Mouse (Mus musculus): ENCODE measurements around the gene Des. TPM values are rescaled to one million over a fixed set of nuclear protein-coding genes. Genes with fewer than 3 reads are reported as not detected.
A peak's percentile ranks its signal among the peaks of the same experiment; 100 is the strongest.

Des gene
- polyA plus RNA-seq, 1 experiment from 2014 or later = 1.7 TPM

DNA sequence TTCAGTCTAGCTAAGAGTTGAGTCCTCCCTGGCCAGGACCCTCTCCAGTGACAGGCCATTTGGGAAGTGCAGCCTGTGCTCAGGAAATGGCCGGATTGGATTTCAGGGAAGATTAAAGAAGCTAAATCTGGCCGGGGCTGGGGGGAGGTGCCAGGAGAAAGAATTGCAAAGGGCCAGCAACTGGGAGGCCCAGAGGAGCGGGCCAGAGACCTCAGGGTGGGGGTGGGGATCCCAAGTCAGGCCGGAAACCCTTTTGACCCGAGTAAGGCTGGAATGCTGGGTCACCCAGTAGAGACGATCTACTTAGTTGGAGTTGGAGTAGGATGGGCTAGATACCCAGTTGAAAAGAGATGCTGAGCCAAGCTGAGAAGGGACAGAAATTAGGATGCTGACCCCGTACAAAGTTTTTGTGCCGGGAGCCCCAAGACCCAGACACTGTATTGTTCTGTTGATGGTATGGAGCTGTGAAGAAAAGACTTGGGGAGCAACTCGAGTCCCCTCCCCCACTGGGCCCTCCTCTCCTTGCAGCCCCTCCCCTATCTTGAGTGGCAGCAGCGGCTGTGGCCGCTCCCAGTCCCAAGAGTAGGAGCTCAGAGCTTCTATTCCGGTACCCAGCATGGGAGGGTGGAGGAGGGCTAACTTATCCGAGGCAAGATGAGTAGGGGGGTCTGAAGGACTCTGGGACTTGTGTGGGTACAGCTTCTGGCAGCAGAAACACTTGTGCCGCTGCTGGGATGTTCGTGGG lies 15.7 kb upstream of the Des start:
- WGBS = 9% methylated on average over 15 of the region's 15 CpGs
- H3K27ac ChIP-seq = no peak overlapping the region
- no peaks in the 10 kb centered on the region for H3K27me3 ChIP-seq (ENCODE audit: control insufficient read depth, insufficient read depth, low read length)
- peak; percentile 35; the same call in 1 of the 2 replicates for ATAC-seq (ENCODE audit: low FRiP score)
- H3K4me3 ChIP-seq (replicated peaks; ENCODE audit: low read length) = no peak overlapping the region
- peak; percentile 26 for DNase-seq (ENCODE audit: low spot score)
- no peak overlapping the region for H3K4me2 ChIP-seq (replicated peaks)
- H3K36me3 ChIP-seq (replicated peaks; ENCODE audit: control insufficient read depth, insufficient read depth) = no peaks in the 10 kb centered on the region
- H3K4me1 ChIP-seq (replicated peaks; ENCODE audit: control insufficient read depth, insufficient read depth, low read length) = peaks cover 11% of the 10 kb centered on the region
- H3K9me3 ChIP-seq (ENCODE audit: control insufficient read depth, low read length) = no peaks in the 10 kb centered on the region
- H3K9ac ChIP-seq = no peak overlapping the region

DNA sequence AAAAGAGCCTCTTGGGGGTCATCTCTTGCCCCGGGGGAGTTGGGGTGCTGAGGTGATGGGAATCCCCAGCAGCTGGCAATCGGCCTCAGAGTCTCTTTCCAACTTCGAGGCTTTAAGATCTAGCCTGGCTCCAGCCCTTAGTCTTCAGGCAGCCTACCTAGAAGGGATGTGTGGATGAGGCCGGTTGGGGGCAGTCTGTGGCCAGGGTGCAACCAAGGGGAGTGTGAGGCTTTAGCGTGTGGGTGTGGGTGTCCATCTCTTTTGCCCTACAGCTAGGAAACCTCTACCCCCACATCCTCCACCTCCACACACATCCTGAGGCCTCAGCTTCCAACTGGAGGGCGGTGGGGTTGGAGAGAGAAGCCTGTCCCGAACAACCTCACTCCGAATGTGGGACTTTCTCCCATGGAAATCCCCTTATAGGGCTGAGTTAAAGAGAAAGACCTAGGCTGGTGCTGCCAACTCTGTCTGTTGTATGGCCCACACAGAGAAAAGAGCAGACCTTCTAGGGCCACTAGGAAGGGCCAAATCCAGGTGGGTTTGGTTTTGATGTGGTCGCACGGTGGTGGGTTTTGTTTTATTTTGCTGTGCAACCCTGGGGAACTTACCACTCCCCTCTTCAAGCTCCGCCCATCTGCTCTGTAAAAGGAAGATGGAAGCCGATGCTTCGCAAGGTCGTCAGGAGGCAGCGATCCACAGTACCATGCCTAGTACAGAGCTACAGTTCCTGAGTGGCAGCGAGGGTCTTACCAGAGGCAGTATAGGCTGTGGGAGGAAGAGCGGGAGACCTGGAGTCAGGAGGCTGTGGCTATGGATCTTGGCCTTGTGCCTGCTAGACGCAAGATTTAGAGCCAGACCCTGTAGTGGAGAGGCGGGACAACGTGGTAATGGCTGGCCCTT lies 14.8 kb upstream of the Des start:
- WGBS = 37% methylated on average over 20 of the region's 20 CpGs
- H3K27ac ChIP-seq = no peak overlapping the region
- H3K27me3 ChIP-seq (ENCODE audit: control insufficient read depth, insufficient read depth, low read length) = no peaks in the 10 kb centered on the region
- no peak overlapping the region for H3K4me2 ChIP-seq (replicated peaks)
- H3K4me3 ChIP-seq (replicated peaks; ENCODE audit: low read length) = no peak overlapping the region
- H3K4me1 ChIP-seq (replicated peaks; ENCODE audit: control insufficient read depth, insufficient read depth, low read length) = peaks cover 6% of the 10 kb centered on the region; the same call in 1 of the 2 replicates
- ATAC-seq (ENCODE audit: low FRiP score) (no peak), DNase-seq (ENCODE audit: low spot score) (no peak)
- no peaks in the 10 kb centered on the region for H3K36me3 ChIP-seq (replicated peaks; ENCODE audit: control insufficient read depth, insufficient read depth)
- H3K9ac ChIP-seq = no peak overlapping the region
- no peaks in the 10 kb centered on the region for H3K9me3 ChIP-seq (ENCODE audit: control insufficient read depth, low read length)

DNA sequence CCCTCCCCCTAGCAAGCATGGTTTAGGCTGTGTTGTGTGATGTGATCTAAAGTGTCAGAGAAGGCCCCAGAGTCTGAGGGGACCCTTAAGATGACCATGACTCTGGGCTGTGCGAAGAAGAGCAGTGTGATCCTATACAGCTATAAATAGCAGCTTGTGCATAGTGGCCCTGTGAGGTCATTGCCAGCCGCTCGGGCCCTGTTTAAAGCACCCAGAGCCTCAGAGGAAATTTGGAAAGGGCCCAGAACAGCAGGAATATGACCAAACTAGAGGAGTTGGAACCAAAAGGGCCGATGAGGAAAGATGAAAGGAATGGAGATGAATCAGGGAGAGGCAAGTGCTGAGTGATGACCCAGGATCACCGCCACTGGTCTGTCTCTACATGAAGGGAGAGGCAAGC lies 12.8 kb upstream of the Des start:
- no peaks in the 10 kb centered on the region for H3K36me3 ChIP-seq (replicated peaks; ENCODE audit: control insufficient read depth, insufficient read depth)
- no peaks in the 10 kb centered on the region for H3K27me3 ChIP-seq (ENCODE audit: control insufficient read depth, insufficient read depth, low read length)
- 84% methylated on average over 5 of the region's 5 CpGs for WGBS
- peaks cover 6% of the 10 kb centered on the region; the same call in 1 of the 2 replicates for H3K4me1 ChIP-seq (replicated peaks; ENCODE audit: control insufficient read depth, insufficient read depth, low read length)
- no peak for DNase-seq (ENCODE audit: low spot score)
- H3K9ac ChIP-seq = no peak overlapping the region
- H3K4me2 ChIP-seq (replicated peaks) = no peak overlapping the region
- no peak for ATAC-seq (ENCODE audit: low FRiP score)
- no peaks in the 10 kb centered on the region for H3K9me3 ChIP-seq (ENCODE audit: control insufficient read depth, low read length)
- H3K27ac ChIP-seq = no peak overlapping the region
- H3K4me3 ChIP-seq (replicated peaks; ENCODE audit: low read length) = no peak overlapping the region

DNA sequence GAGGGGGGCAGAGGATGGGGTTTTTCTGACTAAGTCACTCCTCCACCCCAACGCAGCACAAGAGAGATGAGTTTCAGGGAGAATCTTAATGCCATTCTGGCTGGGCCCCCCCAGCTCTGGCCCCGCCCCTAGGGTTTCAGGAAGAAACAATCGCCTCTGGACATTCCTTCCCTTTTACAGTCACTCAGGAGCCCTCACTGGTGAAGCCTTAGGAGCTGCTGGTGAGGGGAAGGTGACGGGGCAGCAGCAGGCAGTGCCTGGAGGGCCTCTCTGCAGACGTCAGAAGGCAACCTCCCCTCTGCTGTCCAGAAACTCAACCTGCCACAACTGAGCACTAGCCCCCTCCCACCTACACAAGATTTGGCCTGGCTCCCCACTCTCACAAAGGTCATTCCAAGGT lies 10.9 kb upstream of the Des start:
- ATAC-seq (ENCODE audit: low FRiP score) (no peak), DNase-seq (ENCODE audit: low spot score) (no peak)
- no peak overlapping the region for H3K9ac ChIP-seq
- peaks cover 6% of the 10 kb centered on the region; the same call in 1 of the 2 replicates for H3K4me1 ChIP-seq (replicated peaks; ENCODE audit: control insufficient read depth, insufficient read depth, low read length)
- 40% methylated on average over 5 of the region's 5 CpGs for WGBS
- H3K27ac ChIP-seq = no peak overlapping the region
- H3K9me3 ChIP-seq (ENCODE audit: control insufficient read depth, low read length) = no peaks in the 10 kb centered on the region
- no peak overlapping the region for H3K4me3 ChIP-seq (replicated peaks; ENCODE audit: low read length)
- H3K36me3 ChIP-seq (replicated peaks; ENCODE audit: control insufficient read depth, insufficient read depth) = no peaks in the 10 kb centered on the region
- no peak overlapping the region for H3K4me2 ChIP-seq (replicated peaks)
- no peaks in the 10 kb centered on the region for H3K27me3 ChIP-seq (ENCODE audit: control insufficient read depth, insufficient read depth, low read length)

DNA sequence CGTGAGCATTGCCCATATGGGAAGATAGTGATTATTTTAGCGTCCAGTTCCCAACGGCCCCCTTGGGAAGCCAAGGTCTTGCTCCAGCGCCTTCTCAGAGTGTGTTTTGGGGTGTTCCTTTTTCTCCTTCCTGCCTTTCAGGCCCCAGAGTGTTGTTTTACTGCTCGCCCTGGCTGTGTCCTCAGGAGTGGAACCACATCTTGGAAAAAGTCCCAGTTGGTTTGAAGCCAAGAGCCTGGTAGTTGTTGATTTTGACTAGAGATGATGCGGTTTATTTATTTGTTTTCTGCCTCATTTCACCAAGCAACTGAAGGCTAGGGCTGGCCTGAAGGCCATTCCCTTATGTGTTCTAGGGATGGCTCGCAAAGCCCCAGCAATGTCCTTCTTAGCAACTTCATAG lies 2.9 kb upstream of the Des start:
- no peak overlapping the region for H3K4me3 ChIP-seq (replicated peaks; ENCODE audit: low read length)
- H3K36me3 ChIP-seq (replicated peaks; ENCODE audit: control insufficient read depth, insufficient read depth) = no peaks in the 10 kb centered on the region
- H3K27ac ChIP-seq = no peak overlapping the region
- H3K4me1 ChIP-seq (replicated peaks; ENCODE audit: control insufficient read depth, insufficient read depth, low read length) = peaks cover 8% of the 10 kb centered on the region
- no peaks in the 10 kb centered on the region for H3K9me3 ChIP-seq (ENCODE audit: control insufficient read depth, low read length)
- H3K27me3 ChIP-seq (ENCODE audit: control insufficient read depth, insufficient read depth, low read length) = peaks cover 41% of the 10 kb centered on the region
- no peak overlapping the region for H3K4me2 ChIP-seq (replicated peaks)
- DNase-seq (ENCODE audit: low spot score) (peak; percentile 55), ATAC-seq (ENCODE audit: low FRiP score) (no peak)
- no peak overlapping the region for H3K9ac ChIP-seq
- WGBS = 66% methylated on average over 7 of the region's 7 CpGs

DNA sequence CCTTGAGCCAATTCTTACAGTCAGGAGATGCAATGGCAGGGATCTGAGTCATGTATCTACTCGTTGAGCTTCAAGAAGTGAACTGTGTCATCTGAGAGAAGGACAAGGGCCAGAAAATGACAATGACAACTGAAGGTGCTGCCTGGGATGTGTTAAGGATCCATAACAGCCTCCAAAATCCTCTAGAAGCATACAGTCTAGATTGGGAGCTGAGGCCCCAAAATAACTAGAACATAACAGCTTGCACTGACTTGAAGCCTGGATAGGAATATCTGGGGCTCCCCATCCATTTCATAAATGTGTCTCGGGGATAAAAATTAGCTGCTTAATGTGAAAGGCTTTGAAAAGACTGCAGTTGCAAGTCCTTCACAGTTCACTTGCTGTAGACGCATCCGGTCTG lies 2.1 kb upstream of the Des start:
- Histone ChIP-seq H3K27me3 (ENCODE audit: control insufficient read depth, insufficient read depth, low read length) (peaks cover 48% of the 10 kb centered on the region), H3K9me3 (ENCODE audit: control insufficient read depth, low read length) (no peaks in the 10 kb centered on the region), H3K4me2 (replicated peaks) (no peak overlapping the region), H3K36me3 (replicated peaks; ENCODE audit: control insufficient read depth, insufficient read depth) (no peaks in the 10 kb centered on the region), H3K4me3 (replicated peaks; ENCODE audit: low read length) (no peak overlapping the region), H3K9ac (no peak overlapping the region), H3K4me1 (replicated peaks; ENCODE audit: control insufficient read depth, insufficient read depth, low read length) (peaks cover 8% of the 10 kb centered on the region), H3K27ac (no peak overlapping the region)
- WGBS = 95% methylated on average over 4 of the region's 4 CpGs
- ATAC-seq (ENCODE audit: low FRiP score) = no peak
- DNase-seq (ENCODE audit: low spot score) = no peak

DNA sequence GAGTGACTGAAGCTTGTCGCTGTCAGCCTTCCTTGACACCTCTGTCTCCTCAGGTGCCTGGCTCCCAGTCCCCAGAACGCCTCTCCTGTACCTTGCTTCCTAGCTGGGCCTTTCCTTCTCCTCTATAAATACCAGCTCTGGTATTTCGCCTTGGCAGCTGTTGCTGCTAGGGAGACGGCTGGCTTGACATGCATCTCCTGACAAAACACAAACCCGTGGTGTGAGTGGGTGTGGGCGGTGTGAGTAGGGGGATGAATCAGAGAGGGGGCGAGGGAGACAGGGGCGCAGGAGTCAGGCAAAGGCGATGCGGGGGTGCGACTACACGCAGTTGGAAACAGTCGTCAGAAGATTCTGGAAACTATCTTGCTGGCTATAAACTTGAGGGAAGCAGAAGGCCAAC lies 783 bp upstream of the Des start:
- H3K9me3 ChIP-seq (ENCODE audit: control insufficient read depth, low read length) = no peaks in the 10 kb centered on the region
- H3K4me1 ChIP-seq (replicated peaks; ENCODE audit: control insufficient read depth, insufficient read depth, low read length) = peaks cover 8% of the 10 kb centered on the region
- H3K9ac ChIP-seq = no peak overlapping the region
- DNase-seq (ENCODE audit: low spot score) (no peak), ATAC-seq (ENCODE audit: low FRiP score) (no peak)
- WGBS = 75% methylated on average over 13 of the region's 13 CpGs
- no peak overlapping the region for H3K27ac ChIP-seq
- H3K4me3 ChIP-seq (replicated peaks; ENCODE audit: low read length) = no peak overlapping the region
- H3K27me3 ChIP-seq (ENCODE audit: control insufficient read depth, insufficient read depth, low read length) = peaks cover 53% of the 10 kb centered on the region
- H3K4me2 ChIP-seq (replicated peaks) = no peak overlapping the region
- no peaks in the 10 kb centered on the region for H3K36me3 ChIP-seq (replicated peaks; ENCODE audit: control insufficient read depth, insufficient read depth)

DNA sequence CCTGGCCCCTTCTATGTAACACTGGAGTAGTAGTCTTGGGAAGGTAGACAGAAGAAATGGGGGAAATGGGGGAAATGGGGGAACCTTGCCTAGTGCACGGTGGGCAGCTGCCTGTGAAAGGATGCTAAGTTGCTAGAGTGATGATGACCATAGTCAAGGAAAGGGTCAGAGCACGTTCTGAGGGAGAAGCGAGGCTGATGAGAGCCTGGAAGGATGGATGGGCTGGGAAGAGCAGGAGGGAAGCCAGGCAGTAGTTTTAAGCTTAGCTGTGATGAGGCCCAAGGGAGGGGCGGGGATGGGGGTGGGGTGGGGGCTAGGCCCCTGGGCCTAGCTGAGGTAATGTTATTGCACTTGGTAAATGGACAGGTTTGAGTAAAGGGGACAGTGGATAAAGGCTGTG lies 994 bp downstream of the Des start:
- Histone ChIP-seq H3K36me3 (replicated peaks; ENCODE audit: control insufficient read depth, insufficient read depth) (no peaks in the 10 kb centered on the region), H3K4me2 (replicated peaks) (no peak overlapping the region), H3K4me3 (replicated peaks; ENCODE audit: low read length) (no peak overlapping the region), H3K9me3 (ENCODE audit: control insufficient read depth, low read length) (no peaks in the 10 kb centered on the region), H3K9ac (no peak overlapping the region), H3K4me1 (replicated peaks; ENCODE audit: control insufficient read depth, insufficient read depth, low read length) (peaks cover 14% of the 10 kb centered on the region), H3K27me3 (ENCODE audit: control insufficient read depth, insufficient read depth, low read length) (peaks cover 53% of the 10 kb centered on the region), H3K27ac (no peak overlapping the region)
- WGBS = 48% methylated on average over 4 of the region's 4 CpGs
- DNase-seq (ENCODE audit: low spot score) (no peak), ATAC-seq (ENCODE audit: low FRiP score) (no peak)

DNA sequence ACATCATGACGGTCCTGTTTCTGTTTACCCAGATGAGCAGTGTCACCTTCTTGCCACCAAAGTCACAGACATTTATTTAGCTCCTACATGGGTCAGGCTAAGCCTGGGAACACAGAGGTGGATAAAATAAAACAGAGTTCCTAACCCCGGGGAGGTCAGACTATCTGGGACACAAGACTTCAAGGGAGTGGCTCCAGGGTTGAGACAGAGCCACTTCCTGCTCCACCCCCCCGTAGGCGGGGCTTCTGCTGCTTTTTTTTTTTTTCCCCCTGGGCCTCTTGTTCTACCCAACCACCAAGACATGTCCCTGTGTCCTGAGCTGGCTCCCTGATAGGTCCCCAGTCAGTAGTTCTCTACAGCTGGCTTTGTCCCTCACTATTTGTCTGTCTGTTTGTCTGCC lies 1.6 kb downstream of the Des start:
- ATAC-seq (ENCODE audit: low FRiP score) = no peak
- Histone ChIP-seq H3K27ac (no peak overlapping the region), H3K4me2 (replicated peaks) (no peak overlapping the region), H3K4me3 (replicated peaks; ENCODE audit: low read length) (no peak overlapping the region), H3K9me3 (ENCODE audit: control insufficient read depth, low read length) (no peaks in the 10 kb centered on the region), H3K4me1 (replicated peaks; ENCODE audit: control insufficient read depth, insufficient read depth, low read length) (peaks cover 14% of the 10 kb centered on the region), H3K9ac (no peak overlapping the region), H3K27me3 (ENCODE audit: control insufficient read depth, insufficient read depth, low read length) (peaks cover 53% of the 10 kb centered on the region), H3K36me3 (replicated peaks; ENCODE audit: control insufficient read depth, insufficient read depth) (no peaks in the 10 kb centered on the region)
- no peak for DNase-seq (ENCODE audit: low spot score)
- 43% methylated on average over 4 of the region's 4 CpGs for WGBS
